Mouse (Mus musculus) intestine, embryonic 16.5 days (tissue): ENCODE data around the gene Dst. TPM values are rescaled to one million over a fixed set of nuclear protein-coding genes. Genes with fewer than 3 reads are reported as not detected.

ENCODE experiments used
- ATAC-seq: fragments of 200-750 bp; cut with Nextera tagmentation; 2 replicates; pipeline ENCODE4 v1.8.0; 2017; ENCODE audit warnings: moderate TSS enrichment, moderate library complexity
- H3K27ac ChIP-seq: fragments of 300-500 bp; sonication (generic); 2 replicates; pipeline ENCODE4 v1.5.1; 2014; ENCODE audit warnings: mild to moderate bottlenecking, low read length
- H3K27me3 ChIP-seq: fragments of 300-500 bp; sonication (generic); replicated peaks from 2 replicates; pipeline ENCODE4 v1.6.1; 2014; ENCODE audit warnings: low read length, control low read depth, mixed read lengths; ENCODE audit not compliant: control insufficient read depth, insufficient read depth
- H3K36me3 ChIP-seq: fragments of 300-500 bp; sonication (generic); 2 replicates; pipeline ENCODE4 v1.6.1; 2014; ENCODE audit warnings: low read length, control low read depth; ENCODE audit not compliant: control insufficient read depth, insufficient read depth
- H3K4me1 ChIP-seq: fragments of 300-500 bp; sonication (generic); 2 replicates; pipeline ENCODE4 v1.6.1; 2014; ENCODE audit warnings: low read length, control low read depth, mixed read lengths; ENCODE audit not compliant: control insufficient read depth, insufficient read depth
- H3K4me2 ChIP-seq: fragments of 300-500 bp; sonication (generic); 2 replicates; pipeline ENCODE4 v1.6.1; 2014; ENCODE audit warnings: low read depth, low read length, control low read depth
- H3K4me3 ChIP-seq: fragments of 300-500 bp; sonication (generic); 2 replicates; pipeline ENCODE4 v1.5.1; 2014; ENCODE audit warnings: mild to moderate bottlenecking, low read length
- H3K9ac ChIP-seq: fragments of 300-500 bp; sonication (generic); 2 replicates; pipeline ENCODE4 v1.6.1; 2014; ENCODE audit warnings: low read depth, low read length
- H3K9me3 ChIP-seq: fragments of 300-500 bp; sonication (generic); 2 replicates; pipeline ENCODE4 v1.6.1; 2016; ENCODE audit warnings: low read length, control low read depth; ENCODE audit not compliant: control insufficient read depth
- WGBS: fragments of 180-500 bp; shearing (Covaris S2); extraction: QIAGEN DNeasy Blood & Tissue Kit; methylation state at CpG from one replicate; pipeline ENCODE4 v1.1.7; 2014; 5-methylcytosine and 5-hydroxymethylcytosine counted together
- polyA plus RNA-seq: library from polyadenylated mRNA; unstranded; fragments of >200 nt; fragmentation: Nextera tagmentation; extraction: Ambion mirVana; gene quantifications from 2 replicates; pipeline ENCODE4 v1.2.1, GENCODE M21; 2015

The Dst gene
- polyA plus RNA-seq, 1 experiment from 2014 or later, result 15.1 TPM

- Histone ChIP-seq H3K27me3 (no peaks in the 10 kb centered on the region), H3K27ac (no peak overlapping the region), H3K36me3 (no peaks in the 10 kb centered on the region), H3K9ac (no peak overlapping the region), H3K4me3 (no peak overlapping the region), H3K9me3 (no peaks in the 10 kb centered on the region), H3K4me1 (peaks cover 6% of the 10 kb centered on the region; the same call in 1 of the 2 replicates), H3K4me2 (no peak overlapping the region)
- ATAC-seq, result no peak
- 89% methylated on average over 10 of the region's 10 CpGs for WGBS
Observed at GRCm38 (mm10) chr1:34069514-34070290, 161.7 kb downstream of the Dst start.

GRCm38 (mm10) chr1:34070474-34070873 lies 162.4 kb downstream of the Dst start:
- H3K9me3 ChIP-seq, result no peaks in the 10 kb centered on the region
- no peak overlapping the region for H3K27ac ChIP-seq
- no peak overlapping the region for H3K4me3 ChIP-seq
- H3K9ac ChIP-seq, result no peak overlapping the region
- H3K4me1 ChIP-seq, result peaks cover 6% of the 10 kb centered on the region; the same call in 1 of the 2 replicates
- ATAC-seq, result no peak
- WGBS, result 51% methylated on average over 7 of the region's 7 CpGs
- no peaks in the 10 kb centered on the region for H3K27me3 ChIP-seq
- no peaks in the 10 kb centered on the region for H3K36me3 ChIP-seq
- no peak overlapping the region for H3K4me2 ChIP-seq

- Histone ChIP-seq H3K4me3 (no peak overlapping the region), H3K9ac (no peak overlapping the region), H3K4me2 (no peak overlapping the region), H3K9me3 (no peaks in the 10 kb centered on the region), H3K27ac (no peak overlapping the region), H3K36me3 (no peaks in the 10 kb centered on the region), H3K4me1 (peaks cover 6% of the 10 kb centered on the region; the same call in 1 of the 2 replicates), H3K27me3 (no peaks in the 10 kb centered on the region)
- no peak for ATAC-seq
- 75% methylated on average over 6 of the region's 6 CpGs for WGBS
Observed at GRCm38 (mm10) chr1:34070991-34071639, 163.1 kb downstream of the Dst start.

- H3K9ac ChIP-seq, result no peak overlapping the region
- no peak overlapping the region for H3K27ac ChIP-seq
- H3K9me3 ChIP-seq, result no peaks in the 10 kb centered on the region
- ATAC-seq, result no peak
- H3K4me1 ChIP-seq, result peaks cover 9% of the 10 kb centered on the region; the same call in 1 of the 2 replicates
- no peak overlapping the region for H3K4me2 ChIP-seq
- H3K4me3 ChIP-seq, result no peak overlapping the region
- H3K27me3 ChIP-seq, result no peaks in the 10 kb centered on the region
- no peaks in the 10 kb centered on the region for H3K36me3 ChIP-seq
- WGBS, result 88% methylated on average over 7 of the region's 7 CpGs
Observed at GRCm38 (mm10) chr1:34072262-34072661, 164.2 kb downstream of the Dst start.

GRCm38 (mm10) chr1:34073436-34074169 lies 165.6 kb downstream of the Dst start:
- peak; percentile 26; the same call in 1 of the 2 replicates for ATAC-seq
- H3K9ac ChIP-seq, result no peak overlapping the region
- no peaks in the 10 kb centered on the region for H3K27me3 ChIP-seq
- 48% methylated on average over 10 of the region's 10 CpGs for WGBS
- no peak overlapping the region for H3K27ac ChIP-seq
- no peaks in the 10 kb centered on the region for H3K36me3 ChIP-seq
- no peak overlapping the region for H3K4me2 ChIP-seq
- H3K4me1 ChIP-seq, result peaks cover 11% of the 10 kb centered on the region; the same call in 1 of the 2 replicates
- no peak overlapping the region for H3K4me3 ChIP-seq
- H3K9me3 ChIP-seq, result no peaks in the 10 kb centered on the region

GRCm38 (mm10) chr1:34074245-34075187 lies 166.5 kb downstream of the Dst start:
- 37% methylated on average over 15 of the region's 15 CpGs for WGBS
- Histone ChIP-seq H3K27ac (no peak overlapping the region), H3K4me3 (no peak overlapping the region), H3K4me2 (no peak overlapping the region), H3K27me3 (no peaks in the 10 kb centered on the region), H3K36me3 (no peaks in the 10 kb centered on the region), H3K9ac (no peak overlapping the region), H3K4me1 (peaks cover 11% of the 10 kb centered on the region; the same call in 1 of the 2 replicates), H3K9me3 (no peaks in the 10 kb centered on the region)
- no peak for ATAC-seq

GRCm38 (mm10) chr1:34076701-34077421 lies 168.8 kb downstream of the Dst start:
- Histone ChIP-seq H3K36me3 (no peaks in the 10 kb centered on the region), H3K9ac (no peak overlapping the region), H3K4me2 (peak overlapping the region; percentile 47), H3K4me1 (peaks cover 11% of the 10 kb centered on the region; the same call in 1 of the 2 replicates), H3K4me3 (peak overlapping the region; percentile 18; the same call in 1 of the 2 replicates), H3K27me3 (no peaks in the 10 kb centered on the region), H3K9me3 (no peaks in the 10 kb centered on the region), H3K27ac (no peak overlapping the region)
- ATAC-seq, result peak; percentile 56; the same call in 1 of the 2 replicates
- 10% methylated on average over 12 of the region's 12 CpGs for WGBS

- peaks cover 11% of the 10 kb centered on the region; the same call in 1 of the 2 replicates for H3K4me1 ChIP-seq
- peak overlapping the region; percentile 47 for H3K4me2 ChIP-seq
- WGBS, result 27% methylated on average over 6 of the region's 7 CpGs
- no peaks in the 10 kb centered on the region for H3K9me3 ChIP-seq
- peak; percentile 55; the same call in 1 of the 2 replicates for ATAC-seq
- peak overlapping the region; percentile 18; the same call in 1 of the 2 replicates for H3K4me3 ChIP-seq
- H3K27me3 ChIP-seq, result no peaks in the 10 kb centered on the region
- no peak overlapping the region for H3K9ac ChIP-seq
- no peaks in the 10 kb centered on the region for H3K36me3 ChIP-seq
- H3K27ac ChIP-seq, result no peak overlapping the region
Observed at GRCm38 (mm10) chr1:34077422-34077790, 169.4 kb downstream of the Dst start.
